Mouse (Mus musculus): ENCODE measurements around the gene Flywch2.

- TF ChIP-seq CTCF (IDR thresholded peaks at IDR 0.05; ENCODE audit: control insufficient read depth, insufficient read depth, insufficient read length) (no peak), USF1 (IDR thresholded peaks at IDR 0.05; ENCODE audit: low read depth) (no peak), MAX (IDR thresholded peaks at IDR 0.05) (no peak), CEBPB (IDR thresholded peaks at IDR 0.05; ENCODE audit: low read depth) (no peak), MYOG (IDR thresholded peaks at IDR 0.05; ENCODE audit: control insufficient read depth, extremely low read depth, insufficient read length) (no peak), FOSL1 (IDR thresholded peaks at IDR 0.05; ENCODE audit: insufficient read depth, low read length, poor library complexity, severe bottlenecking) (no peak)
Measured at GRCm38 (mm10) chr17:23815641-23816040, 29.8 kb upstream of the Flywch2 start.
